Mouse (Mus musculus): Measurements from ENCODE around the gene Armc7.

DNA sequence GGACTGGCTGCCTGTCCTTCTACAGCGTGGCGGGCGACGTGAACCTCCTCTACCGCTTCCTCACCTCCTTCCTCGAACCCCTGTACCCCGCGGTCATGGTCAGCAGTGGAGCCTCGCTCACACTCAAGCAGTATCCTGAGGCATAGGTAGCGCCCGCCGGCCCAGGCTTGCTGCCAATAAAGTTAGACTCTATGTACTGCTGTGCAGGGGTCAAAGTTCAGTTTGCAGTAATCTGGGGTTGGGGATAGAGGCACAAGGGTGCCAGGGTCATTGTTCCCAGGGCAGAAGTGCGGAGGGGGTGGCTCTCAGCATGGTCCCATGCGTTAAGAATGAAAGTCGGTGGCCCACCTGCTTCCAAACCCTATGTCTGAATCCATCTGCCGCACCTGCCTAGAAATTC, 27.4 kb upstream of the Armc7 start:
- TF ChIP-seq GATA1 (IDR thresholded peaks at IDR 0.05; ENCODE audit: borderline replicate concordance, low read length) = no peak
- TF ChIP-seq FLI1 (IDR thresholded peaks at IDR 0.05; ENCODE audit: low read length) = no peak

Measured in megakaryocyte, embryonic 14.5 days (primary cell).